Mouse (Mus musculus): Measurements from ENCODE around the gene Tcl1b5. TPM values are rescaled to one million over a fixed set of nuclear protein-coding genes. Genes with fewer than 3 reads are reported as not detected.
"Not testable (repeated sequence)": the region's sequence is repeated elsewhere in the genome, so short reads cannot be mapped to it uniquely, and the experiment has no call there.

The Tcl1b5 gene
- polyA plus RNA-seq, 1 experiment from 2014 or later: not detected

- not testable (repeated sequence) for H3K4me2 ChIP-seq (ENCODE audit: low read depth, low read length); H3K9me3 ChIP-seq (ENCODE audit: control insufficient read depth, low read length); H3K27me3 ChIP-seq (replicated peaks; ENCODE audit: control insufficient read depth, insufficient read depth, low read length); H3K4me1 ChIP-seq (ENCODE audit: control insufficient read depth, insufficient read depth, low read length); H3K27ac ChIP-seq (ENCODE audit: low read length); H3K9ac ChIP-seq (ENCODE audit: low read depth, low read length); H3K36me3 ChIP-seq (ENCODE audit: control insufficient read depth, insufficient read depth, low read length); H3K4me3 ChIP-seq (ENCODE audit: low read length); ATAC-seq
- 68% methylated on average over 4 of the region's 4 CpGs for WGBS
These were observed 20.9 kb upstream of the Tcl1b5 start for GRCm38 (mm10) chr12:105155286-105155685.

- H3K36me3 ChIP-seq (ENCODE audit: control insufficient read depth, insufficient read depth, low read length): no peaks in the 10 kb centered on the region
- no peak overlapping the region for H3K4me2 ChIP-seq (ENCODE audit: low read depth, low read length)
- H3K4me1 ChIP-seq (ENCODE audit: control insufficient read depth, insufficient read depth, low read length): no peaks in the 10 kb centered on the region
- no peaks in the 10 kb centered on the region for H3K27me3 ChIP-seq (replicated peaks; ENCODE audit: control insufficient read depth, insufficient read depth, low read length)
- no peaks in the 10 kb centered on the region for H3K9me3 ChIP-seq (ENCODE audit: control insufficient read depth, low read length)
- no peak overlapping the region for H3K27ac ChIP-seq (ENCODE audit: low read length)
- H3K9ac ChIP-seq (ENCODE audit: low read depth, low read length): no peak overlapping the region
- no peak for ATAC-seq
- WGBS: 70% methylated on average over 6 of the region's 6 CpGs
- H3K4me3 ChIP-seq (ENCODE audit: low read length): no peak overlapping the region
These were observed 17.3 kb upstream of the Tcl1b5 start for GRCm38 (mm10) chr12:105158842-105159241.

GRCm38 (mm10) chr12:105159390-105159789, 16.8 kb upstream of the Tcl1b5 start, which contains the start of gene Tcl1b1:
Tcl1b1 (plus strand) TSS chr12:105159690.
- H3K4me1 ChIP-seq (ENCODE audit: control insufficient read depth, insufficient read depth, low read length): no peaks in the 10 kb centered on the region
- no peak for ATAC-seq
- WGBS: 77% methylated on average over 4 of the region's 4 CpGs
- H3K27me3 ChIP-seq (replicated peaks; ENCODE audit: control insufficient read depth, insufficient read depth, low read length): no peaks in the 10 kb centered on the region
- H3K4me3 ChIP-seq (ENCODE audit: low read length): no peak within 1 kb of the TSS
- H3K9ac ChIP-seq (ENCODE audit: low read depth, low read length): no peak within 1 kb of the TSS
- H3K36me3 ChIP-seq (ENCODE audit: control insufficient read depth, insufficient read depth, low read length): no peaks in the 10 kb centered on the region
- H3K9me3 ChIP-seq (ENCODE audit: control insufficient read depth, low read length): no peaks in the 10 kb centered on the region
- no peak within 1 kb of the TSS for H3K4me2 ChIP-seq (ENCODE audit: low read depth, low read length)
- H3K27ac ChIP-seq (ENCODE audit: low read length): no peak within 1 kb of the TSS

GRCm38 (mm10) chr12:105166734-105167133, 9.4 kb upstream of the Tcl1b5 start:
- no peak for ATAC-seq
- no peaks in the 10 kb centered on the region for H3K36me3 ChIP-seq (ENCODE audit: control insufficient read depth, insufficient read depth, low read length)

GRCm38 (mm10) chr12:105173366-105173765, 2.8 kb upstream of the Tcl1b5 start:
- ATAC-seq: no peak
- WGBS: 80% methylated on average over 2 of the region's 2 CpGs

More at GRCm38 (mm10) chr12:105166734-105167133, 9.4 kb upstream of the Tcl1b5 start:
- Histone ChIP-seq H3K4me1 (ENCODE audit: control insufficient read depth, insufficient read depth, low read length) (no peaks in the 10 kb centered on the region), H3K9ac (ENCODE audit: low read depth, low read length) (no peak overlapping the region), H3K27ac (ENCODE audit: low read length) (no peak overlapping the region), H3K4me2 (ENCODE audit: low read depth, low read length) (no peak overlapping the region), H3K4me3 (ENCODE audit: low read length) (no peak overlapping the region), H3K27me3 (replicated peaks; ENCODE audit: control insufficient read depth, insufficient read depth, low read length) (no peaks in the 10 kb centered on the region), H3K9me3 (ENCODE audit: control insufficient read depth, low read length) (no peaks in the 10 kb centered on the region)
- 78% methylated on average over 3 of the region's 3 CpGs for WGBS

GRCm38 (mm10) chr12:105174318-105174717, 1.8 kb upstream of the Tcl1b5 start:
- H3K27ac ChIP-seq (ENCODE audit: low read length); H3K4me2 ChIP-seq (ENCODE audit: low read depth, low read length); H3K4me3 ChIP-seq (ENCODE audit: low read length); H3K36me3 ChIP-seq (ENCODE audit: control insufficient read depth, insufficient read depth, low read length); ATAC-seq; H3K27me3 ChIP-seq (replicated peaks; ENCODE audit: control insufficient read depth, insufficient read depth, low read length); H3K9ac ChIP-seq (ENCODE audit: low read depth, low read length); H3K4me1 ChIP-seq (ENCODE audit: control insufficient read depth, insufficient read depth, low read length); H3K9me3 ChIP-seq (ENCODE audit: control insufficient read depth, low read length): not testable (repeated sequence)
- 46% methylated on average over 2 of the region's 2 CpGs for WGBS

More at GRCm38 (mm10) chr12:105173366-105173765, 2.8 kb upstream of the Tcl1b5 start:
- Histone ChIP-seq H3K4me1 (ENCODE audit: control insufficient read depth, insufficient read depth, low read length) (no peaks in the 10 kb centered on the region), H3K4me2 (ENCODE audit: low read depth, low read length) (no peak overlapping the region), H3K27me3 (replicated peaks; ENCODE audit: control insufficient read depth, insufficient read depth, low read length) (no peaks in the 10 kb centered on the region), H3K9ac (ENCODE audit: low read depth, low read length) (no peak overlapping the region), H3K4me3 (ENCODE audit: low read length) (no peak overlapping the region), H3K27ac (ENCODE audit: low read length) (no peak overlapping the region), H3K36me3 (ENCODE audit: control insufficient read depth, insufficient read depth, low read length) (no peaks in the 10 kb centered on the region), H3K9me3 (ENCODE audit: control insufficient read depth, low read length) (no peaks in the 10 kb centered on the region)

GRCm38 (mm10) chr12:105181040-105181644, 5.0 kb downstream of the Tcl1b5 start:
- H3K9me3 ChIP-seq (ENCODE audit: control insufficient read depth, low read length); H3K27ac ChIP-seq (ENCODE audit: low read length); H3K9ac ChIP-seq (ENCODE audit: low read depth, low read length); ATAC-seq; H3K4me1 ChIP-seq (ENCODE audit: control insufficient read depth, insufficient read depth, low read length); H3K4me2 ChIP-seq (ENCODE audit: low read depth, low read length); H3K27me3 ChIP-seq (replicated peaks; ENCODE audit: control insufficient read depth, insufficient read depth, low read length); H3K36me3 ChIP-seq (ENCODE audit: control insufficient read depth, insufficient read depth, low read length); H3K4me3 ChIP-seq (ENCODE audit: low read length): not testable (repeated sequence)
- 72% methylated on average over 4 of the region's 4 CpGs for WGBS

GRCm38 (mm10) chr12:105188980-105189379, 12.8 kb downstream of the Tcl1b5 start:
- not testable (repeated sequence) for H3K4me1 ChIP-seq (ENCODE audit: control insufficient read depth, insufficient read depth, low read length); H3K36me3 ChIP-seq (ENCODE audit: control insufficient read depth, insufficient read depth, low read length); ATAC-seq; H3K4me3 ChIP-seq (ENCODE audit: low read length); H3K9ac ChIP-seq (ENCODE audit: low read depth, low read length); H3K9me3 ChIP-seq (ENCODE audit: control insufficient read depth, low read length); H3K27ac ChIP-seq (ENCODE audit: low read length); H3K4me2 ChIP-seq (ENCODE audit: low read depth, low read length); H3K27me3 ChIP-seq (replicated peaks; ENCODE audit: control insufficient read depth, insufficient read depth, low read length)
- 41% methylated on average over 2 of the region's 2 CpGs for WGBS

- not testable (repeated sequence) for H3K27me3 ChIP-seq (replicated peaks; ENCODE audit: control insufficient read depth, insufficient read depth, low read length); ATAC-seq; H3K4me2 ChIP-seq (ENCODE audit: low read depth, low read length); H3K9ac ChIP-seq (ENCODE audit: low read depth, low read length); H3K27ac ChIP-seq (ENCODE audit: low read length); H3K9me3 ChIP-seq (ENCODE audit: control insufficient read depth, low read length); H3K4me1 ChIP-seq (ENCODE audit: control insufficient read depth, insufficient read depth, low read length); H3K36me3 ChIP-seq (ENCODE audit: control insufficient read depth, insufficient read depth, low read length); H3K4me3 ChIP-seq (ENCODE audit: low read length)
- WGBS: 91% methylated on average over 6 of the region's 6 CpGs
These were observed 14.6 kb downstream of the Tcl1b5 start, which contains the start of gene Tcl1b3 for GRCm38 (mm10) chr12:105190743-105191142. Tcl1b3 (plus strand) TSS chr12:105191043.
